Mouse (Mus musculus) heart, embryonic 15.5 days (tissue): ENCODE data around the gene Tm6sf1. TPM values are rescaled to one million over a fixed set of nuclear protein-coding genes. Genes with fewer than 3 reads are reported as not detected.

Experiments
- ATAC-seq: fragments of 200-750 bp; cut with Nextera tagmentation; replicated peaks from 2 replicates; pipeline ENCODE4 v1.8.0; 2017; ENCODE audit warnings: low read depth, moderate TSS enrichment; ENCODE audit not compliant: insufficient number of reproducible peaks, insufficient read depth, low FRiP score
- H3K27ac ChIP-seq: fragments of 300-500 bp; sonication (generic); 2 replicates; pipeline ENCODE4 v1.5.1; 2015; ENCODE audit warnings: mild to moderate bottlenecking, inconsistent platforms
- H3K27me3 ChIP-seq: fragments of 300-500 bp; sonication (generic); 2 replicates; pipeline ENCODE4 v1.6.1; 2015; ENCODE audit warnings: inconsistent platforms
- H3K36me3 ChIP-seq: fragments of 300-500 bp; sonication (generic); 2 replicates; pipeline ENCODE4 v1.6.1; 2015; ENCODE audit warnings: mild to moderate bottlenecking, inconsistent platforms
- H3K4me1 ChIP-seq: fragments of 300-500 bp; sonication (generic); replicated peaks from 2 replicates; pipeline ENCODE4 v1.6.1; 2015; ENCODE audit warnings: inconsistent platforms
- H3K4me2 ChIP-seq: fragments of 300-500 bp; sonication (generic); 2 replicates; pipeline ENCODE4 v1.6.1; 2015; ENCODE audit warnings: inconsistent platforms, mild to moderate bottlenecking, moderate library complexity
- H3K4me3 ChIP-seq: fragments of 300-500 bp; sonication (generic); 2 replicates; pipeline ENCODE4 v1.5.1; 2015; ENCODE audit warnings: mild to moderate bottlenecking, inconsistent platforms
- H3K9ac ChIP-seq: fragments of 300-500 bp; sonication (generic); 2 replicates; pipeline ENCODE4 v1.6.1; 2015; ENCODE audit warnings: mild to moderate bottlenecking, inconsistent platforms
- H3K9me3 ChIP-seq: fragments of 300-500 bp; sonication (generic); replicated peaks from 2 replicates; pipeline ENCODE4 v1.6.1; 2016; ENCODE audit warnings: inconsistent platforms
- WGBS: fragments of 180-500 bp; shearing (Covaris S2); methylation state at CpG from one replicate; pipeline ENCODE4 v1.1.7; 2015; ENCODE audit warnings: mixed read lengths; 5-methylcytosine and 5-hydroxymethylcytosine counted together
- polyA plus RNA-seq: library from polyadenylated mRNA; unstranded; fragments of >200 nt; fragmentation: Nextera tagmentation; extraction: Ambion mirVana; gene quantifications from 2 replicates; pipeline ENCODE4 v1.2.1, GENCODE M21; 2015

Tm6sf1 gene
- polyA plus RNA-seq, 1 experiment from 2014 or later: 28.2 TPM

- Histone ChIP-seq H3K9ac (no peak overlapping the region), H3K4me2 (peak overlapping the region; percentile 14; the same call in 1 of the 2 replicates), H3K27me3 (no peaks in the 10 kb centered on the region), H3K36me3 (0 out of 2 replicates have a peak, but pooled peaks cover 4% of the 10 kb centered on the region), H3K27ac (peak overlapping the region; percentile 70), H3K4me1 (peaks cover 54% of the 10 kb centered on the region), H3K4me3 (peak overlapping the region; percentile 3; the same call in 1 of the 2 replicates), H3K9me3 (no peaks in the 10 kb centered on the region)
- WGBS: 63% methylated on average over 24 of the region's 24 CpGs
- ATAC-seq: no peak
Observed at GRCm38 (mm10) chr7:81862587-81863583, 4.1 kb downstream of the Tm6sf1 start.

- Histone ChIP-seq H3K9ac (no peak overlapping the region), H3K27me3 (no peaks in the 10 kb centered on the region), H3K9me3 (no peaks in the 10 kb centered on the region), H3K4me3 (no peak overlapping the region), H3K4me1 (peaks cover 42% of the 10 kb centered on the region), H3K4me2 (no peak overlapping the region), H3K27ac (no peak overlapping the region), H3K36me3 (0 out of 2 replicates have a peak, but pooled peaks cover 4% of the 10 kb centered on the region)
- WGBS: 86% methylated on average over 6 of the region's 6 CpGs
- no peak for ATAC-seq
Observed at GRCm38 (mm10) chr7:81864552-81864951, 5.8 kb downstream of the Tm6sf1 start.

- no peak for ATAC-seq
- Histone ChIP-seq H3K27ac (no peak overlapping the region), H3K4me1 (peaks cover 33% of the 10 kb centered on the region), H3K4me3 (no peak overlapping the region), H3K9ac (no peak overlapping the region), H3K27me3 (no peaks in the 10 kb centered on the region), H3K36me3 (0 out of 2 replicates have a peak, but pooled peaks cover 10% of the 10 kb centered on the region), H3K9me3 (no peaks in the 10 kb centered on the region), H3K4me2 (no peak overlapping the region)
- 97% methylated on average over 6 of the region's 6 CpGs for WGBS
Observed at GRCm38 (mm10) chr7:81865937-81866336, 7.1 kb downstream of the Tm6sf1 start.

DNA sequence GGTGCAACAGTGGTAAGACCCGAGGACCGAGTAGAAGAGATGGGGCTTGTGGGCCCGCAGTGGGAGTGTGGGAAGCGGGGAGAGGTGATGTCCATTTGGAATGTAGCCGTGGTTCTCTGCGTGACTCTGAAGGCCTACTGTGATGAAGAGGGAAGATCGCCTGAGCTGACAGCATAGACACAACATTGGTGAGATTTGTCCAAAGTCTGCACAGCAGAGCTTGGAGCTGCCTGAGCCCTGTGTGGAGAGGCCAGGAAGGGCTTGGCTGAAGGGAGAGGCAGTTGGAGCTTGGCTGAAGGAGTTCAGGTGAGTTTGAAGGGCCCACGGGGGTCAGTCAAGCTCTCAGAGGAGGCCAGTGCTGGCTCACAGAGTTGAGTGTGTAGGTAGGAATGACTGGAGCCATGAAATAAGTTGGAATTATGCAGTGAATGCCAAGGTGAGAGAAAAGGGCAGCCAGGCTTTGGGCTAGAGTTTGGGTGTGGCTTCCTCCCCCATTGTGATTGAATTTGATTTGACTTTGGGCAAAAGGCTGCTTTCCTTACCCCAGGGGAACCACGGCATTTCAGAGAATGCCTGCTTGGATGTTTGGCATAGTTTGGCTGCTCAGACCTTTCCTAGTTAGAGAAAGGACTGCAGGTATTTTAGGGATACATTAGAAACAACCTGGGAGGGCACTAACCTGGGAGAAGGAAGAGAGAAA is 8.6 kb downstream of the Tm6sf1 start:
- Histone ChIP-seq H3K4me2 (no peak overlapping the region), H3K9ac (no peak overlapping the region), H3K36me3 (peaks cover 18% of the 10 kb centered on the region; the same call in 1 of the 2 replicates), H3K4me3 (no peak overlapping the region), H3K9me3 (no peaks in the 10 kb centered on the region), H3K4me1 (peaks cover 20% of the 10 kb centered on the region), H3K27me3 (no peaks in the 10 kb centered on the region), H3K27ac (no peak overlapping the region)
- no peak for ATAC-seq
- WGBS: 76% methylated on average over 9 of the region's 9 CpGs

- no peaks in the 10 kb centered on the region for H3K27me3 ChIP-seq
- no peaks in the 10 kb centered on the region for H3K9me3 ChIP-seq
- no peak overlapping the region for H3K4me2 ChIP-seq
- no peak overlapping the region for H3K27ac ChIP-seq
- peaks cover 13% of the 10 kb centered on the region for H3K4me1 ChIP-seq
- H3K36me3 ChIP-seq: peaks cover 18% of the 10 kb centered on the region; the same call in 1 of the 2 replicates
- 29% methylated on average over 6 of the region's 6 CpGs for WGBS
- no peak overlapping the region for H3K9ac ChIP-seq
- H3K4me3 ChIP-seq: no peak overlapping the region
- ATAC-seq: peak; percentile 65
Observed at GRCm38 (mm10) chr7:81868158-81868557, 9.4 kb downstream of the Tm6sf1 start.

DNA sequence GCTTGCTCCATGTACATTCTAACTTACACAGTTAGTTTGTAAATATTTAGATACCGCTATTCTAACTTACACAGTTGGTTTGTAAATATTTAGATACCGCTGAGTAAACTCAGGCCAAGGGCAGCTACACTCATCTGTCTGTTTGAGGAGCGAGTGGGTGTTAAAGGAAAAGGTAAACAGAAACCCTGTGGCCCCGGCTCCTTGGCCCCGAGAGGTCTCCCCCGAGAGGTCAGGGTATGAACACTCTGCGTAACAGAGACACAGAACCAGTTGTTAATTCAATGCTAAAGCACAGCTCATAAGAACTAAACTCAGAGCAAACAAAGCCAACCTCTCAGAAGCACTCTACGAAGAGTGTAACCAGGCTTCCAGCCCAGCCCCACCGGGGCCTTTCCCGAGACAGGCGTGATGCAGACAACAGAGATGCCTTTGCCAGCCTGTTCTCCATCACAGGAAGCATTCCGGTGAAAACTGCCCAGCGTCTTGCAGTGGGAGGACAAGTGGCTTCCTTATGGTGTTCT is 13.8 kb downstream of the Tm6sf1 start:
- Histone ChIP-seq H3K4me3 (no peak overlapping the region), H3K27me3 (no peaks in the 10 kb centered on the region), H3K4me2 (no peak overlapping the region), H3K36me3 (peaks cover 14% of the 10 kb centered on the region; the same call in 1 of the 2 replicates), H3K9ac (no peak overlapping the region), H3K9me3 (no peaks in the 10 kb centered on the region), H3K27ac (no peak overlapping the region), H3K4me1 (peaks cover 15% of the 10 kb centered on the region)
- WGBS: 67% methylated on average over 13 of the region's 13 CpGs
- ATAC-seq: no peak

- peaks cover 14% of the 10 kb centered on the region; the same call in 1 of the 2 replicates for H3K36me3 ChIP-seq
- no peak overlapping the region for H3K27ac ChIP-seq
- no peak overlapping the region for H3K9ac ChIP-seq
- no peaks in the 10 kb centered on the region for H3K27me3 ChIP-seq
- peaks cover 12% of the 10 kb centered on the region for H3K4me1 ChIP-seq
- ATAC-seq: no peak
- H3K4me3 ChIP-seq: no peak overlapping the region
- no peak overlapping the region for H3K4me2 ChIP-seq
- 18% methylated on average over 1 of the region's 1 CpGs for WGBS
- no peaks in the 10 kb centered on the region for H3K9me3 ChIP-seq
Observed at GRCm38 (mm10) chr7:81873807-81874206, 15.0 kb downstream of the Tm6sf1 start.

- Histone ChIP-seq H3K4me2 (no peak overlapping the region), H3K27ac (no peak overlapping the region), H3K9ac (no peak overlapping the region), H3K4me3 (no peak overlapping the region), H3K27me3 (no peaks in the 10 kb centered on the region), H3K4me1 (peaks cover 10% of the 10 kb centered on the region), H3K36me3 (peaks cover 14% of the 10 kb centered on the region; the same call in 1 of the 2 replicates), H3K9me3 (no peaks in the 10 kb centered on the region)
- ATAC-seq: no peak
- WGBS: 44% methylated on average over 6 of the region's 6 CpGs
Observed at GRCm38 (mm10) chr7:81874636-81875035, 15.8 kb downstream of the Tm6sf1 start.

- Histone ChIP-seq H3K9me3 (no peaks in the 10 kb centered on the region), H3K4me3 (no peak overlapping the region), H3K27ac (no peak overlapping the region), H3K9ac (no peak overlapping the region), H3K36me3 (peaks cover 12% of the 10 kb centered on the region; the same call in 1 of the 2 replicates), H3K4me2 (no peak overlapping the region), H3K27me3 (no peaks in the 10 kb centered on the region), H3K4me1 (peaks cover 8% of the 10 kb centered on the region)
- ATAC-seq: no peak
- 41% methylated on average over 9 of the region's 9 CpGs for WGBS
Observed at GRCm38 (mm10) chr7:81875372-81875771, 16.6 kb downstream of the Tm6sf1 start.

DNA sequence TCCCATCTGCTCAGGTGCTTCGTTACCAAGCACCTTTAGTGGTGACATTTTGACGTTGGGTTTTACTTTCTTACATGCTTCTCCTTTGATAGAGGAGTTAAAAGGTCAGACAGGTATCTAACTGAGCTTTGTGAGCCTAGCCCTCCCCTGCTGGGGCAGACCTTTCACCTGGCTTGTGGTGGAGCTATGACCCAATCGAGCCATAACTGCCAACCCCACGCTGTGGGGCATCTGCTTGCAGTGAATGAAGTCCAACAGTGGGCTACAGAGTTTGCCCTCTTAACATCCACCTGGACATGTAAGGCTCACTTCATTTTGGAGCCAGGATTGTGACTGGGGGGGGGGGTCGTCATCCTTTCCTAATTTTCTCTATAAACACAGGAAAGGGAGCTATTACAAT is 21.5 kb downstream of the Tm6sf1 start:
- H3K27ac ChIP-seq: no peak overlapping the region
- 84% methylated on average over 5 of the region's 5 CpGs for WGBS
- no peak for ATAC-seq
- H3K27me3 ChIP-seq: no peaks in the 10 kb centered on the region
- no peak overlapping the region for H3K9ac ChIP-seq
- H3K4me1 ChIP-seq: peaks cover 5% of the 10 kb centered on the region
- H3K9me3 ChIP-seq: no peaks in the 10 kb centered on the region
- H3K36me3 ChIP-seq: peaks cover 3% of the 10 kb centered on the region; the same call in 1 of the 2 replicates
- H3K4me2 ChIP-seq: no peak overlapping the region
- H3K4me3 ChIP-seq: no peak overlapping the region

GRCm38 (mm10) chr7:81880797-81881196 is 22.0 kb downstream of the Tm6sf1 start:
- 80% methylated on average over 4 of the region's 4 CpGs for WGBS
- peaks cover 3% of the 10 kb centered on the region; the same call in 1 of the 2 replicates for H3K36me3 ChIP-seq
- H3K4me2 ChIP-seq: no peak overlapping the region
- H3K4me3 ChIP-seq: no peak overlapping the region
- H3K27me3 ChIP-seq: no peaks in the 10 kb centered on the region
- no peak overlapping the region for H3K9ac ChIP-seq
- H3K27ac ChIP-seq: no peak overlapping the region
- peaks cover 3% of the 10 kb centered on the region for H3K4me1 ChIP-seq
- no peak for ATAC-seq
- no peaks in the 10 kb centered on the region for H3K9me3 ChIP-seq
